Mouse (Mus musculus) thymus, postnatal 0 days (tissue): Measurements from ENCODE around the gene Slc22a29. TPM values are rescaled to one million over a fixed set of nuclear protein-coding genes. Genes with fewer than 3 reads are reported as not detected.
"Not testable (repeated sequence)": the region's sequence is repeated elsewhere in the genome, so short reads cannot be mapped to it uniquely, and the experiment has no call there.

Experiments
- DNase-seq: peaks from one replicate; pipeline ENCODE4 v3.0.0-alpha.2; 2015; ENCODE audit warnings: low spot score
- polyA plus RNA-seq: library from polyadenylated mRNA; unstranded; fragments of >200 nt; fragmentation: Nextera tagmentation; extraction: Ambion mirVana; gene quantifications from 2 replicates; pipeline ENCODE4 v1.2.1, GENCODE M21; 2015

Slc22a29 gene
- polyA plus RNA-seq: 0.08 TPM in 1 of 2 replicates, not detected in the other

DNA sequence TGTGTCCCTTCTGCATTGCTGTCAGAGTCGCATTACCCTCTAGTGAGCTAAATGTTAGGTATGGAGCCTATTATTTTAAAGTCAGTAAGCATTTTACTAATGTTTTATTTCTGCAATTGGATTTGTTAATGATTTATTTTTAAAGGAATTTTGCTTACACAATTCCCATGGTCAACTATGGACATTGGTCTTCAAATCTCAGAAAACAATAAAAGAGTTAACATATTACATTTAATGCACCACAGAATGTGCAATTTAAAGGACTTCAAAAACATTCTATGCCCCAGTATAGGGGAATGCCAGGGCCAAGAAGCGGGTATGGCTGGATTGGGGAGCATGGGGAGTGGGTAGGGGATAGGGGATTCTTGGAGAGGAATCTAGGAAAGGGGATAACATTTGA is at the start of gene Slc22a29:
Gene Slc22a29 (minus strand): TSS at position 101 of the 400 bp plus-strand sequence.
- DNase-seq: no peak

GRCm38 (mm10) chr19:8265324-8265723 is 46.6 kb upstream of the Slc22a29 start:
- DNase-seq: no peak

DNA sequence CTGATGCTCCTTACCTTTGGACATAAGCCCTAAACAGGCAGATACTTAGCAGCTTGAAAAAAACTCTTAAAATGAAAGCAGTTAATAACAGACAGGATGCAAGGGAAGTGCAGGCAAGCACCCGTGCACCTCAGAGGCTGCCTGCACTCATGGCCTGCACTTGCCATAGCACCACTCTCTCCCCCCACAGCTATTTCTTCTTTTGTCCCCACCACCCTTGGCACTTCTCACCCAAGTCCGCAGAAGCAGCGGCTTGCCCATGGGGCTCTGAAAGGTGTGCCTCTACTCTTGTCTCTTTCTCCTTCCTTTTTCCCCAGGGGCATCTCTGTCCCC is 34.0 kb upstream of the Slc22a29 start:
- no peak for DNase-seq

DNA sequence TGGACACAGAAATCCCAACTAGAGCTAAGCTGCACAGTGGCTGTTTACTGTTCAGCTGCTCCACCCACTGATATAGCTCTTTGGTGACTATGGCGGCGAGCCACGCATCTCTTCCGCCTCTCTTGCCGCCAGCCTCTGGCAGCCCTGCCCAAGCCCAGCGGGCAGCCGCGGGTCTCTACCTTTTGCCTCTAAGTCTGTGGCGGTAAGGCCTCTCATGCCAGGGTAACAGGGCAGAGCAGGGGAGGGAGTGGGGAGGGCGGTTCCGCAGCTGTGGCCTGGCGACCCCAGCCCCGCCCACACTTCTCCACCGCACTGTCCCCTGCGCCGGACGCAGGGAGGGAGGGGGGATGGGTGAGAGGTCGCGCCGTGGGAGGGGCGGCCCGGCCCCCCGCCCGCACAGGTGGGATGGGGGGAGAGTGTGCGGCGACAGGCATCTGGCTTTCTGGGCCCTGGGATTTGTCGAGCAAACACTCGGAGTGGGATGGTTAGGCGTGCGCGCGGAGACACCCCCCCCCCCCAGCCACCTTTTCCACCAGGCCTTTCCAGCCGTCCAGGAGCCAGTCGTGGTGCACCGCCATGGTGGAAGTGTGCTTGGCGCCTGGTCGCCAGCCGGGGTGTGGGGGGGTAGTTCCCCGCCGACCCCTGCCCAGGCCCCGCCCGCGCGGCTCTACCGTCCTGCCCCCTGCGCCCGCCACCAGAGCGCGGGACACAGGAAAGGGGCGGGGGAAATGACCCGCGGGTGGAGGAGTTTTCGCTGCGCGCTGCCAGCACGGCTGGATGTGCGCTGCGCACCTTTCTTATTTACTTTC is 33.4 kb upstream of the Slc22a29 start:
- DNase-seq: peak; percentile 52

DNA sequence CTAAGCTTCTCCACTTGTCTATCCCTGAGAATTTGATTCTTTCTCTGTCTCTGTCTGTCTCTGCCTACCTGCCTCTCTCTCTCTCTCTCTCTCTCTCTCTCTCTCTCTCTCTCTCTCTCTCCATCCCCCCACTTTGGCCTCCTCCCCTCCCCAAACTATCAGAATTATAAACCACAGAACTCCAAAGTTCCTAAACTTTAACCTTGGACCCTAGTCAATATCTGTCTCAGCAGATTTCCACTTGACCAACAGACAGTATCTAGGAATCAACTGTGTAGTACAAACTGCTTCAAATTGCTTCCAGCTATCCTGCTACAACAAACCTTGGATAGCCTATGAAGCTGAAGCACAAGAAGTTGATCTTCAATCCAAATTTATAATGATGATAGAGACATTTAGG is 10.2 kb upstream of the Slc22a29 start:
- no peak for DNase-seq

GRCm38 (mm10) chr19:8148787-8149523 is 69.7 kb downstream of the Slc22a29 start:
- no peak for DNase-seq

DNA sequence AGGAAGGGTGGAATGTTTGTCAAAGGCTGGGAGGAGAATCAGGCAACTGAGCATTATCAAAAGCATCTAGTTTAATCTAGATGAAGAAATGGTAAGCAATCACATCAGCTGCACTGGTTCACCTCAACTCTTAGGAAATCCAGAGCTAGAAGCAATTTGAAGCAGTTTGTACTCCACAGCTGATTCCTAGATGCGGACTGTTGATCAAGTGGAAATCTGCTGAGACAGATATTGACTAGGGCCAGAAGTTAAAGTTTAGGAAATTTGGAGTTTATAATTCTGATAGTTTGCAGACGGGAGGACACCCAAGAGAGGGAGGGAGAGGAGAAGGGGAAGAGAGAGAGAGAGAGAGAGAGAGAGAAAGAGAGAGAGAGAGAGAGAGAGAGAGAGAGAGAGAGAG is 76.0 kb downstream of the Slc22a29 start:
- DNase-seq: not testable (repeated sequence)

DNA sequence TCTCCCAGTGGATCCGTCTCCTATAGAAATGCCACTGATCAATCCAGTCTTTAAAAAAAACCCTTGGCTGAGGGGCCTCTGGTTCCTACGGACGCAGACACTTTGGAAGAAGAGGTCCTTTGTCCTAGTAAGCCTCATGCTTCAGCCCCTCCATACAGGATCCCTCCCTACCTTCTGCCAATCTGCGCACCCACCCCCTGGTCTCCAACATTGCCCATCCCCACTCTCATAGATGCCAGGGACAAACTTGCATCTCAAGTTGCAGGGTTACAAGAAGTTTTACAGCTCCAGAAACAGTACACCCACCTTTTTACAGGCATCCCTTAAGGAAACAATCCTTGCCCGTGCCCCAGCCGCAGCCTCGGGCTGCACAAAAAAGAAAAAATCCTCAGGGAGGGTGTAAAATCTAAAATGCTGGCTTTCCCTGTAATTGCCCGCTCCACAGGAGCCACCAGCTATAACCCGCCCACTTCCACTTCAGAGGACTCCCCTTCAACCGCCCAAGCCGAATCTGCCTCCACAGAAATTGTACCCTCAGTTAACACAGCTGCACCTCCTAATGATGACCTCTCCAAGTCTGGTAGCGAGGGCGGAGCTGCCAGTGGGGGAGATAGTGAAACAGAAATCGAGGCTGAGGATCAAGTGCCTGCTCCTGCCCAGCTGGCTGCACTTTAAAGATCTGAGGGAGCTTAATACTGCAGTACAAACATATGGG is 84.4 kb downstream of the Slc22a29 start:
- DNase-seq: not testable (repeated sequence)

DNA sequence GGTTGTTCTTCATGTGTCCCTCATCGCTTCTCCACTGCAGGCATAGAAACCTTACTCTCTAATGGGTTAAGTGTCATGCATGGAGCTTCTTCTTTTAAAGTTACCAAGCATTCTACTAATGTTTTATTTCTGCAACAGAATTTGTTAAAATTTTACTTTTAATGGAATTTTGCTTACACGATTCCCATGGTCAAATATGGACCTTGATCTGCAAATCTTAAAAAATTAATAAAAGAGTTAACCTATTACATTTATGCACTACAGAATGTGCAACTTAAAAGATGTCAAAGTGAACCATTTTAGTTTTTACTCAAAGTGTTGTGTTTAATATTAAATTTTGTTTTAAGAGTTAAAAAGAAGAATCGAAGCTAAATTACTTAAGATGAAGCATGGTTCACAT is 86.8 kb downstream of the Slc22a29 start, which contains the start of gene Slc22a28:
Gene Slc22a28 (minus strand): TSS at position 102 of the 400 bp plus-strand sequence.
- DNase-seq: not testable (repeated sequence)

Other genes starting within 250 kb of the Slc22a29 start
- not detected in 2 replicates for gene Slc22a28, start 86.9 kb downstream of the Slc22a29 start, polyA plus RNA-seq
- not detected in 2 replicates for gene Slc22a30, start 186.2 kb upstream of the Slc22a29 start, polyA plus RNA-seq